Mouse (Mus musculus): Measurements from ENCODE around the gene Ptpn23.

GRCm38 (mm10) chr9:110407311-110408098 lies 508 bp downstream of the Ptpn23 start:
- TF ChIP-seq CTCF (IDR thresholded peaks at IDR 0.05; ENCODE audit: low read depth) (no peak), EP300 (IDR thresholded peaks at IDR 0.05; ENCODE audit: low read depth) (no peak)

Data from heart, postnatal 0 days (tissue).